Mouse (Mus musculus) lung, embryonic 15.5 days (tissue): ENCODE measurements around the gene Neurog3. TPM values are rescaled to one million over a fixed set of nuclear protein-coding genes. Genes with fewer than 3 reads are reported as not detected.

Experiments used
- ATAC-seq: fragments of 200-750 bp; cut with Nextera tagmentation; 2 replicates; pipeline ENCODE4 v1.8.0; 2017; ENCODE audit warnings: moderate number of reproducible peaks, borderline replicate concordance; ENCODE audit not compliant: low FRiP score, low TSS enrichment; ENCODE audit errors: extremely low read depth
- H3K27ac ChIP-seq: fragments of 300-500 bp; sonication (generic); 2 replicates; pipeline ENCODE4 v1.5.1; 2015; ENCODE audit warnings: moderate library complexity, mild to moderate bottlenecking, inconsistent platforms
- H3K27me3 ChIP-seq: fragments of 300-500 bp; sonication (generic); 2 replicates; pipeline ENCODE4 v1.6.1; 2015; ENCODE audit warnings: inconsistent platforms
- H3K36me3 ChIP-seq: fragments of 300-500 bp; sonication (generic); 2 replicates; pipeline ENCODE4 v1.6.1; 2015; ENCODE audit warnings: inconsistent platforms
- H3K4me1 ChIP-seq: fragments of 300-500 bp; sonication (generic); 2 replicates; pipeline ENCODE4 v1.6.1; 2015; ENCODE audit warnings: inconsistent platforms
- H3K4me2 ChIP-seq: fragments of 300-500 bp; sonication (generic); 2 replicates; pipeline ENCODE4 v1.6.1; 2015; ENCODE audit warnings: inconsistent platforms, mild to moderate bottlenecking, moderate library complexity
- H3K4me3 ChIP-seq: fragments of 300-500 bp; sonication (generic); 2 replicates; pipeline ENCODE4 v1.5.1; 2015; ENCODE audit warnings: mild to moderate bottlenecking, inconsistent platforms
- H3K9ac ChIP-seq: fragments of 300-500 bp; sonication (generic); 2 replicates; pipeline ENCODE4 v1.6.1; 2015; ENCODE audit warnings: inconsistent platforms
- H3K9me3 ChIP-seq: fragments of 300-500 bp; sonication (generic); 2 replicates; pipeline ENCODE4 v1.6.1; 2016; ENCODE audit warnings: inconsistent platforms
- whole genome bisulfite sequencing: fragments of 180-500 bp; shearing (Covaris S2); methylation state at CpG from one replicate; pipeline ENCODE4 v1.1.7; 2015; 5-methylcytosine and 5-hydroxymethylcytosine counted together
- polyA plus RNA-seq: library from polyadenylated mRNA; unstranded; fragments of >200 nt; fragmentation: Nextera tagmentation; extraction: Ambion mirVana; gene quantifications from 2 replicates; pipeline ENCODE4 v1.2.1, GENCODE M21; 2015

Neurog3 gene
- not detected in 2 replicates for polyA plus RNA-seq

- H3K9me3 ChIP-seq: no peaks in the 10 kb centered on the region
- H3K27me3 ChIP-seq: peaks cover 100% of the 10 kb centered on the region
- peak within 1 kb of the TSS; percentile 29 for H3K4me3 ChIP-seq
- no peak within 1 kb of the TSS for H3K27ac ChIP-seq
- WGBS: under 1% methylated on average over 28 of the region's 29 CpGs
- no peak within 1 kb of the TSS for H3K9ac ChIP-seq
- no peak for ATAC-seq
- H3K36me3 ChIP-seq: no peaks in the 10 kb centered on the region
- peaks cover 10% of the 10 kb centered on the region; the same call in 1 of the 2 replicates for H3K4me1 ChIP-seq
- peak within 1 kb of the TSS; percentile 57 for H3K4me2 ChIP-seq
These were observed at the start of gene Neurog3 for GRCm38 (mm10) chr10:62132691-62133281. TSS of gene Neurog3 (plus strand) at chr10:62133090.

GRCm38 (mm10) chr10:62086044-62086443 lies 46.8 kb upstream of the Neurog3 start:
- 49% methylated on average over 2 of the region's 2 CpGs for WGBS
- Histone ChIP-seq H3K9ac (no peak overlapping the region), H3K36me3 (no peaks in the 10 kb centered on the region), H3K27me3 (no peaks in the 10 kb centered on the region), H3K4me2 (no peak overlapping the region), H3K4me1 (no peaks in the 10 kb centered on the region), H3K9me3 (no peaks in the 10 kb centered on the region), H3K4me3 (no peak overlapping the region), H3K27ac (no peak overlapping the region)
- no peak for ATAC-seq

GRCm38 (mm10) chr10:62086826-62087225 lies 46.1 kb upstream of the Neurog3 start:
- Histone ChIP-seq H3K9ac (no peak overlapping the region), H3K36me3 (no peaks in the 10 kb centered on the region), H3K9me3 (no peaks in the 10 kb centered on the region), H3K4me3 (no peak overlapping the region), H3K4me2 (no peak overlapping the region), H3K27ac (no peak overlapping the region), H3K27me3 (no peaks in the 10 kb centered on the region), H3K4me1 (no peaks in the 10 kb centered on the region)
- no peak for ATAC-seq
- 83% methylated on average over 5 of the region's 5 CpGs for WGBS

- no peaks in the 10 kb centered on the region for H3K27me3 ChIP-seq
- H3K27ac ChIP-seq: no peak overlapping the region
- no peaks in the 10 kb centered on the region for H3K4me1 ChIP-seq
- 78% methylated on average over 5 of the region's 5 CpGs for WGBS
- no peak overlapping the region for H3K9ac ChIP-seq
- ATAC-seq: no peak
- no peaks in the 10 kb centered on the region for H3K36me3 ChIP-seq
- no peak overlapping the region for H3K4me2 ChIP-seq
- no peak overlapping the region for H3K4me3 ChIP-seq
- H3K9me3 ChIP-seq: no peaks in the 10 kb centered on the region
These were observed 44.5 kb upstream of the Neurog3 start for GRCm38 (mm10) chr10:62088411-62088810.

GRCm38 (mm10) chr10:62089071-62089470 lies 43.8 kb upstream of the Neurog3 start:
- Histone ChIP-seq H3K36me3 (no peaks in the 10 kb centered on the region), H3K4me3 (no peak overlapping the region), H3K9me3 (no peaks in the 10 kb centered on the region), H3K27ac (no peak overlapping the region), H3K4me1 (no peaks in the 10 kb centered on the region), H3K27me3 (no peaks in the 10 kb centered on the region), H3K9ac (no peak overlapping the region), H3K4me2 (no peak overlapping the region)
- no peak for ATAC-seq
- 54% methylated on average over 7 of the region's 7 CpGs for WGBS

- ATAC-seq: no peak
- no peaks in the 10 kb centered on the region for H3K9me3 ChIP-seq
- no peaks in the 10 kb centered on the region for H3K27me3 ChIP-seq
- no peaks in the 10 kb centered on the region; the same call in 1 of the 2 replicates for H3K4me1 ChIP-seq
- no peak overlapping the region for H3K9ac ChIP-seq
- H3K4me2 ChIP-seq: no peak overlapping the region
- no peak overlapping the region for H3K4me3 ChIP-seq
- H3K36me3 ChIP-seq: no peaks in the 10 kb centered on the region
- H3K27ac ChIP-seq: no peak overlapping the region
These were observed 43.4 kb upstream of the Neurog3 start for GRCm38 (mm10) chr10:62089486-62089885.

- Histone ChIP-seq H3K4me2 (no peak overlapping the region), H3K36me3 (no peaks in the 10 kb centered on the region), H3K9me3 (no peaks in the 10 kb centered on the region), H3K4me3 (no peak overlapping the region), H3K4me1 (no peaks in the 10 kb centered on the region; the same call in 1 of the 2 replicates), H3K27me3 (no peaks in the 10 kb centered on the region), H3K27ac (no peak overlapping the region), H3K9ac (no peak overlapping the region)
- WGBS: 52% methylated on average over 7 of the region's 7 CpGs
- ATAC-seq: no peak
These were observed 39.0 kb upstream of the Neurog3 start for GRCm38 (mm10) chr10:62093903-62094302.

GRCm38 (mm10) chr10:62094401-62094800 lies 38.5 kb upstream of the Neurog3 start:
- Histone ChIP-seq H3K36me3 (no peaks in the 10 kb centered on the region), H3K9me3 (no peaks in the 10 kb centered on the region), H3K4me3 (no peak overlapping the region), H3K27me3 (no peaks in the 10 kb centered on the region), H3K9ac (no peak overlapping the region), H3K4me1 (no peaks in the 10 kb centered on the region; the same call in 1 of the 2 replicates), H3K4me2 (no peak overlapping the region), H3K27ac (no peak overlapping the region)
- no peak for ATAC-seq
- WGBS: 76% methylated on average over 6 of the region's 6 CpGs

GRCm38 (mm10) chr10:62099749-62100403 lies 33.0 kb upstream of the Neurog3 start:
- ATAC-seq: no peak
- no peak overlapping the region for H3K27ac ChIP-seq
- no peak overlapping the region for H3K4me2 ChIP-seq
- H3K4me3 ChIP-seq: no peak overlapping the region
- WGBS: 49% methylated on average over 10 of the region's 10 CpGs
- H3K27me3 ChIP-seq: peaks cover 22% of the 10 kb centered on the region
- H3K9ac ChIP-seq: no peak overlapping the region
- no peaks in the 10 kb centered on the region for H3K4me1 ChIP-seq
- H3K36me3 ChIP-seq: no peaks in the 10 kb centered on the region
- H3K9me3 ChIP-seq: no peaks in the 10 kb centered on the region

- 0 out of 2 replicates have a peak, but pooled peaks have one; percentile 4 for ATAC-seq
- no peak overlapping the region for H3K9ac ChIP-seq
- H3K27me3 ChIP-seq: peaks cover 23% of the 10 kb centered on the region
- H3K4me1 ChIP-seq: no peaks in the 10 kb centered on the region
- 12% methylated on average over 7 of the region's 7 CpGs for WGBS
- no peak overlapping the region for H3K27ac ChIP-seq
- no peaks in the 10 kb centered on the region for H3K9me3 ChIP-seq
- no peaks in the 10 kb centered on the region for H3K36me3 ChIP-seq
- H3K4me2 ChIP-seq: no peak overlapping the region
- no peak overlapping the region for H3K4me3 ChIP-seq
These were observed 31.1 kb upstream of the Neurog3 start for GRCm38 (mm10) chr10:62101504-62102439.

GRCm38 (mm10) chr10:62104835-62105576 lies 27.9 kb upstream of the Neurog3 start:
- no peak overlapping the region for H3K4me2 ChIP-seq
- WGBS: 26% methylated on average over 7 of the region's 7 CpGs
- peaks cover 45% of the 10 kb centered on the region for H3K27me3 ChIP-seq
- no peak overlapping the region for H3K27ac ChIP-seq
- no peak overlapping the region for H3K9ac ChIP-seq
- H3K4me3 ChIP-seq: no peak overlapping the region
- no peak for ATAC-seq
- no peaks in the 10 kb centered on the region for H3K36me3 ChIP-seq
- no peaks in the 10 kb centered on the region for H3K4me1 ChIP-seq
- no peaks in the 10 kb centered on the region for H3K9me3 ChIP-seq
